Mouse (Mus musculus): ENCODE measurements around the gene Syt5.
A peak's percentile ranks its signal among the peaks of the same experiment; 100 is the strongest.

Gene Syt5

DNA sequence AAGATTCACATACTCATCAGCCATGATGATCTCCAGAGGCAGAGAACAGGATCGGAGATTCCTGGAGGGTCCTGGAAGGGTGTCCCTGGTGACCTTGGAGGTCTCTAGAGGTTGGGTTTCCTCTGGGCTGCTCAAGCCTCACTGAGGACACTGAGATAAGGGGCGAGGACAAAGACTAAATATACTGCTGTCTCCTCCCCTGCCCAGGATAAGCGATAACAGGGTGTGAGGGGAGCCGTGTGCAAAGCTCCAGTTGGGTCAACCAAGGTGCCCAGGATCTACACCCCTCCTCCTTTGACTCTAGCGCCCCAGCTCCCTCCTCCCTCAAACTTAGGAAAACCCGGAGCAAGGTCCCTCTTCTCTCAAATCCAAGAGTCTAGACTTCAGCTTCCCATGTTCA is 25.0 kb downstream of the Syt5 start:
- no peak for DNase-seq (ENCODE audit: low spot score)

DNA sequence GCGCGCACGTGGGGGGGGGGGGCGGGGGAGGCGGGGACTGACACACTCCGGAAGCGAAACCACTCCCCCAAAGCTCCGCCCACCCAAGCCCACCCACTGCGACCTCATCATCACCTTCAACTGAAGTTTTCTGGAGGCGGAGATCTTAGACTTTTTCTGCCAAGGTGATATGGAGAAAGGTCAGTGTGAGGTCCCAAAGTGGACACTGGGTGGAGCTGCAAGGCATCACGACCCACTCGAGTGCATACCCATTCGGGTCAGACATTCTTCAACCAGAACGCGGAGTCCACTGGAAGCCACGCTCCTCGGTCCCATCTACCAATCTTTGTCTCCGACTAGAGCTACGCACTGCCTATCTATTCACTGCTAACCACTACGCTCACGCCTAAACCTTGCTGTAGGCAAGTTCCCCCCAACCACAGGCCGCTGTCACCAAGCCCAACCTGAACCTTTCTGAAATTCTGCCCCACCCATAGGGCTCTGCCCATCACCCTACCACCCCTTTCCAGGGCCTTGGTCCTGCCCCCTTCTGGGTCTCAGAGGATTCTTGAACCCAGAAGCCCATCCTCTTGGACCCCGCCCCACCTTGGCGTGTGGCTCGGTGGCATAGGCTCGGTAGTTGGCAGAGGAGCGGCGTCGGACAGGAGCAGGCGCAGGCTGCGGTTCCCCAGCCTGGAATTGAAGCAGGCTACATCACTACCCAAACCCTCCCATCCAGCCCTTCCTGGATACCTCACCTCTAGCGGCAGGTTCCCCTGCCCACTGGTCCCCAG is 25.9 kb downstream of the Syt5 start:
- DNase-seq (ENCODE audit: low spot score), result no peak

DNA sequence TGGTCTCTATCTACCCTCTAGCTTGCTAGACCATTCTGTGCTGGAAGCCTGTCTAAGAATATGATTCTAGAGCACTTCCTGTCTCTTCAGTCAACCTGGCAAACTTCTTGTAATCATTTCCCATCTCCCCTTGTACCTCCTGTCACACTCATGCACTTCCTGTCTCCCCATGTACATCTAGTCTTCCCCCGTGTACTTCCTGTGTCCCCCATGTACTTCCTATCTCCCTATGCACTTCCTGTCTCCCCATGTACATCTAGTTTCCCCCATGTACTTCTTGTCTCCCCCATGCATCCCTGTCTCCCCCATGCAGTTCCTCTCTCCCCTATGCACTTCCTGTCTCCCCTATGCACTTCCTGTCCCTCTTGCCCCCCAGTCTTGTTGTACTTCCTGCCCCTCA is 28.9 kb downstream of the Syt5 start:
- no peak for DNase-seq (ENCODE audit: low spot score)

DNA sequence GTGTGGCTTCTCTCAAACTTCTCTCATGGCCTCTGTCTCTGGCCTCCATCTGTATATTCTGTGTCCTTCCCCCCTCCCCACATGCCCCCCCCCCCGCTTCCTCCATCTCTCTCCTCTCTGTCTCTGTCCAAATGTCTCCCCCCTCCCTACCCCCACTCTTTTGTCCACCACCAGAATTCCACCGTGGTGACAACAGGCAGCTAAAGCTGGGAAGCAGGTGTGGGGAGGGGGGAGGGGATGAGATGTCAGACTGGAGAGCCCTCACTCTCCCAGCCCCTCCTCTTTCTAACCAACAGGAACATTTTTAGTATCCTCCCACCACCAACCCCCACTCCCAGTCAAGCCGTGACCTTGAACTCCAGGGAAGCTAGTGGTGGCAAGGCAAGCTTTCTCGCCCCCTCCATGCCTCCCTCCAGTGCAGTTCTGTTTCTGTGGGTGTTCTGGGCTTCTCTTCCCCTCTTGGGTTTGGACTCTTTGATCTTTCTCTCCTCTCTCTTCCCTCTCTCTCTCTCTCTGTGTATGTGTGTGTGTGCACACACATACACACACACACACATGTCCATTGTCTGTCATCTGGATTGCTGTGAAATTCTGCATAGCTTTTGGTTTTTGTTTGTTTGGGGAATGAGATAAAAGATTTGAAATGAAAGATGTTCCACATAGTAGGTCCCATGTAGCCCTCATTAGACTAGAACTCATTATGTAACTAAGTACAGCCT is 30.9 kb downstream of the Syt5 start, which contains the start of gene Tnnt1:
TSS of gene Tnnt1 (minus strand) at position 51 of the 719 bp plus-strand sequence.
- DNase-seq (ENCODE audit: low spot score), result no peak

DNA sequence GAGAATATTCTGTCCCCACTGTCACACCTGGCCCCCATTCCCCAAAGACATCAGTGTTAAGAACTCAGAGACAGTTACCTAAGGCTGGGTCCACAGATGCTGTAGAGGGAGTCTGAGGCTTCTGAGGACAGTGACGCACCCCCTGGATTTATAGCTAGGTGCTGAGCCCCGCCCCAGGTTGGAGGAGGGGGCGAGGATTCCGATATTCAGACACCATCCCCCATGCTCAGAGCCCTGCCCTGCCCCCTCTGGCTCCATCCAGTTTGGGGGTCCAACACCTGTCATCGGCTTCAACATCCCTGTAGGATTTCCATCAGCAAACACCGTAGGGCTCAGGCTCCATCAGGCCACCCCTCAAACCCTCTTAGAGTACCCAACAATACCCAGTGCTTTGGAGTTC is 31.5 kb downstream of the Syt5 start:
- DNase-seq (ENCODE audit: low spot score), result no peak

DNA sequence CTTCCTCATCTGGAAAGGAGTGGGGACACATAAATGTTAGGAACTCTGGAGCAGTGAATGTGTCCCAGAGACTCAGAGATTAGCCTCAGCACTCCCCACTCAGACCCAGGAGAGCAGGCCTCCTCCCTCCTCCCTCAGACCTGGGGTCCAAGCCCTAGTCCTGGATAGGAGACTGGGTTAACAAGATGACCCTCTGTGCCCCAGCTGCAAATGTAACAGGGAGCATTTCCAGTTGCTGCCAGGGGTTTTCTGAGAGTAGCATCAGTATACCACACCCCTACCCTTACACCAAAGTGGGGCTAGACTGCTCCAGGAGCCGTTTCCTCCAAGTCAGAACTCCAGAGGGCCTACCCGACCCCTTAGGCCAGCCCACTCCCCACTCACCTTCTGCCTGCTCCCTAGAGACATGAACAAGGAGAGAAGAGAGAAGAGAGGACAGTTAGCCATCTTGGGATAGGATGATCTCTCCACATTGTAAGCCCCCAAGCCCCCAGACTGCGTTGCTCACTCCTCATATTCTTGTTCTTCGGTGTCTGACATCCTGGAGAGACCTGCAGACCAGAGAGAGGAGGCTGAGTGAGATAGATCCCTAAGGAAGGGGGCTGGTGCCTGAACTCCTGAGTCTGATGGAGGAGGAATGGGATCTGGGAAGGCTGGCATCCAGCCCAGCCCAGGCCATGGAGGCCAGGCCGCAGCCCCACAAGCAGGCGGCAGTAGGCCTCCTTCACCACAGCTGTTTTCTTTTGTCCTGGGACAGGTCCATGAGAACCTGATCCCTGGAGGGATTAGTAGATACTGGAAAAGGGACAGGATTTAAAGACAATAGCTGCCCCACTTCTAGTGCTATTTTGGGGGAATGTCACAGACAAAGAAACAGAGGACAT is 33.3 kb downstream of the Syt5 start:
- DNase-seq (ENCODE audit: low spot score), result no peak

DNA sequence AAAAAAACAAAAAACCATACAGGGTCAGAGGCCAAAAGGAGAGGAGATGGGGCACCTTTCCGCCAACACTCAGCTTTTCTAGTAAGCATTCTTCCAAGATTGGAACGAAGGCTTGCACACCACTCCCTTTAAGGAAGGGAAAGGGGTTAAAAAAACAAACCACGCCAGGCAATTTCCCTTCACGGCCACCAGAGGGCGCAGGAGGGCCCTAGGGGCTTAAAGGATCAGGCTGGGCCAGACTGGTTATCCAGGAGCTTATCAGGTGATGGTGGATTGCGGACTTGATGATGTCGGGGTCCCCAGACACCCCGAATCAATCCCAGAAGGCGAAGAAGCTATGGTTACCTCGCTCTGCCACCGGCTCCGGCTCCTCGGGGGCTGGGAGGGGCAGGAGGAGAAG is 34.1 kb downstream of the Syt5 start:
- peak; percentile 37 for DNase-seq (ENCODE audit: low spot score)

DNA sequence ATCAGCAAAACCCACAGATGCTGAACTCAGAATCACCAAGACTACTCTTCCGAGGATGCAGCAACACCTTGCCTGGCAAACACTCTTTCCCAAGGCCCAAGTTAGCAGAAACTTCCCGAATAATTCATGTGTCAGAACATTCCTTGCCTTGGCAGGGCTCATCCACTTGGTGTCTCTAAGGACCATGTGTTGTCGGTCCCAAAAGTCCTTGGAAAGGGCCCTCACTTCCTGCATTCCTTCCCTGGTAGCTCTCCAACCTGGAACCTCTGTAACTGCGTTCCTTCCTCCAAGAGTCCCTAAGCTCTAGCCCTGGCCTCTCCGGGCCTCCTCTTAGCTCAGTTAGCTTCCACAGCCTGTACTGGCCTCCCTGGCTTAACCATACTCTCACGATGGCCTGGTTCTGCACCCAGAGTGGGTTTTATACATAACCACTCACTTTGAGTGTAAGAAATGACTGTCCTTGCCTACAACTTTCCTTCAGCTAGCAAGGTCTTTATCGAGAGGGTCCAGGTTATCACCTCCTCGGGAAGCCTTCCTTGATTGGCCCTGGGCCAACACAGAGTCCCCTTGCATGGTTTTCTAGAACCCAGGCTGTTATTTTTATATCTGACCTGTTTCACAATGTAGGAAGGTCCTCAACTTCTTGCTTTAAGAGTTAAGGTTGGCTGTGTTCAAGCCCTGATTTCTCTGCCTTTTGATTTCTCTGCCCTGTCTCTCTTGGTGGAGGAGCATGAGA is 35.7 kb downstream of the Syt5 start:
- DNase-seq (ENCODE audit: low spot score), result no peak

DNA sequence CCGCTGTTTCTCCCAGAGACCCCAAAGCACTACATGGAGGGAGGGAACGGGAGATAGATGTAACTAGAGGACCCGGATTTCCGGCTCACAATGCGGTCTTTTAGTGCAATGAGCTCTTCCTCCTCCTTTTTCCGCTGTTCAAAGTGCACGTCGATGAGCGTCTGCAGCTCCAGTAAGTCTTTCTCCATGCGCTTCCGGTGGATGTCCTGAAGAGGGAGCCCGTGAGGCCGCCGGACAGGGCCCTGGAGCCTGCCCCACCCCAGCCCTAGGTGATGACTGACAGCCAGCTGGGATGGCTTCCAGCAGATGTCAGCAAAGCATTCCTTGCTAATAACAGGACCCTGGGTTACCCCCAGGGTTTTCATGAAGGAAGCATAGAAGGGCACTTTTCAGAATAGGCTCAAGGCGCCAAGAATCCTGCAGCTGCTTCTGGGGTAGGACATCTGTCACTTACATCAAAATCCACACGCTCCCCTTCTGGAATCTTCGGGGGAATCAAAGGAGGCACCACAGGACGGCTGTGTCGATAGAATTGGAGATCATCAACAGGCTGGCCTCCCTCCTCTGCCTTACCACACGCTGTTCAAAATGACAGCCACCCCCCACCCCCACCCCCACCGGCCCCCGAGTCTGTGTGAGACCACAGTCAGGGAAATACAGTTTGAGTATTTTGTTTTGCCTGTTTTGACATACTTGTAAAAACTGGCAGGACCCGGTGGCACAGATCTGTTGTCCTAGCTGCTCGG is 37.3 kb downstream of the Syt5 start:
- peak; percentile 54 for DNase-seq (ENCODE audit: low spot score)

DNA sequence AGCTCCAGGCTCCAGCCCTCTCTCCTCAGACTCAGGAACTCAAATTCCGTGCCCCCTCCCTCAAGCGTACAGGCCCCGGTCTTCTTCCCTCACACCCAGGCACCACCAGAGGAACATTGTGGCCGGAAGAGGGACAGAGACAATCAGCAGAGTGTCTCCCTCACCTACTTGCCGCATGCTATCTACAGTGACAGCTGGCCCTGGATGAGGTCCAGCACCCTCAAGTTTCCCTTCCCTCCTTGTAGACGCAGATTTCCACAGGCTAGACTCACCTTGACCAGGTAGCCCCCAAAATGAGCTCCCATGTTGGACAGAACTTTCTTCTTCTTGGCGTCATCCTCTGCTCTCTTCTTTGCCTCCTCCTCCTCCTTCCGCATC is 38.6 kb downstream of the Syt5 start:
- DNase-seq (ENCODE audit: low spot score), result no peak

DNA sequence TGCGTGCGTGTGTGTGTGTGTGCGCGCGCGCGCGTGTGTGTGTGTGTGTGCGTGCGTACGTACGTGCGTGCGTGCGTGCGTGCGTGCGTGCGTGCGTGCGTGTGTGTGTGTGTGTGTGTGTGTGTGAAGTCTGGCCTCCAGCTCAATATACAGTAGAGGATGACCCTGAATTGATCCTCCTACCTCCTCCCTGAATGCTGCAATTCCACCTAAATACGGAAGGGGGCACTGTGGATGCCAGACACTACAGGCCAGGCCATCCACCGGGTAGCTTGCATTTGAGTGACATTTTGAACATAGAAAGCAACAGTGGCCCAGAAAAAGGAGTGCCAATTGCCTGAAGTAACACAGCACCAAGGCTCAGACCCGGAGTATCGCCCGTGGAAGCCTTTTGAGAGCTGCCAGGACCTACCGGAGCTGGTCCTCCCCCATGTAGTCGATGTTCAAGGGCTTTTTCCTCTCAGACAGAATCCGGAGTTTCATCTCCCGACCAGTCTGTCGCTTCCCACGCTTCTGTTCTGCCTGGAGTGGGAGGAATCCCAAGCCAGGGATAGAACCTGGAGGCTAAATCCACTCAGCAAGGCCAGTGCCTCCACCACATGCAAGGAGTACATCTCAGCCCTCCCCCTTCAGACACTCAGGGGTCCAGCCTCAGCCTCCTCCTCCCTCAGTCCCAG is 39.1 kb downstream of the Syt5 start:
- no peak for DNase-seq (ENCODE audit: low spot score)

DNA sequence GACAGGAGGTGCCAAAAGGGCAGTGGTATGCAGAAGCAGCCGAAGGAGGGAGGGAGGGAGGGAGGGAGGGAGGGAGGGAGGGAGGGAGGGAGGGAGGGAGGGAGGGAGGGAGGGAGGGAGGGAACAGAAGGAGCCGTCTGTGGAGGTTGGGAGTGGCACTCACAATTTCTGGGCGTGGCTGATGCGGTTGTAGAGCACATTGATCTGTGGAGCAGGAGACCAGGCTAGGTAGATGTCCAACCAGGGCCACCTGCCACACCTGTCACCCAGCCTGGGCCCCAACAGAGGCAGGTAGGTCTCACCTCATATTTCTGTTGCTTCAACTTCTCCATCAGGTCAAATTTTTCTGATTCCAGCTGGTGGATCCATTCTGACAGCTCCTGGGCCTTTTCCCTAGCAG is 40.1 kb downstream of the Syt5 start:
- DNase-seq (ENCODE audit: low spot score), result no peak

DNA sequence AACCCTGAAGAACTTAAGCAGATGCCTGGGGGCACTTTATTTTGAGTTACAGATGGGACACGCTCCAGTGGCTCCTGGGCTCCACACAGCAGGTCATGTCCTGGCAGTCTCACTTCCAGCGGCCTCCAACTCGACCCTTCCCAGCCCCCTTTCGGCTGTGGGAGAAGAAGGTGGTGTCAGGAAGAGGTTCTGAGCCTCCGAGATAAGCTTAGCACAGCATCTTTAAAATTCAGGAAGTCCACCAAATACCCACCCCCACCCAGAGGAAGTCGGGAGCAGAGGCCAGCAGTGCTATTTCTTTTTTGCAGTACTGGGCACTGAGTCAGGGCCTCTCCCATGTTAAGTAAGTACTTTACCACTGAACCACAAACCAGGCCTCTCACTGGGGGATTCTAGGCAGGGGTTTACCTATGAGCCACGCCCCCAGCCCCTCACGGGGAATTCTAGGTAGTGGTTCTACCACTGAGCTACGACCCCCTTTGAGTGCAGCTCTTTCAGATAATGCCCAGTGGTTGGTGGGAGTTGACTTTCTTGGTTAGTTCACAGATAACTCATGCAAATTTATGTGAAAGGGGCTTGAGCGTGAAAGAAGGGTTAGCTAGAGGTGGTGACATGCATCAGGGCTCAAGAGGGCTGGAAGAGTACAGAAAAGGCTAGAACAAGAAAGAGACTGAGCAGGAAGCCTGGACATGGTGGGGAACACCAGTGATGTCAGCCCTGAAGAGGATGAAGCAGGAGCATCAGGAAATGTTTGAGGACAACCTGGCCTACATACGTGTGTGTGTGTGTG is 42.5 kb downstream of the Syt5 start:
- DNase-seq (ENCODE audit: low spot score), result no peak

DNA sequence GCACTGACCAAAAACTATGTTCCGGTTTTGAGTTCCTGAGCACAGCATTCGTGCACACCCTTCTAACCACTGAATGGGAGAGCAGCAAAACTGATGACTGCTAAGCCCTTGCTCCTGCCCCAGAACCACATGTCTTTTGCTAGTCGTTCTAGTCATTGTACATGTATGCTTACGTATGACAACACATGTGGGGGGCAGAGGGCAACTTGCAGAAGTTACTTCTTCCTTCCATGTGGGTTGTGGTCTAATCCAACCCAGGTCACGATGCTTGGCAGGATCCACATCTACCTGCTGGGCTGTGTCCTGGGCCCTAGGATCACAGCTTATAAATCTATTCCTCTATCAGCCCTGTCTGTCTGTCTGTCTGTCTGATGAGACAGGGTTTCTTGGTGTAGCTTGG is 43.5 kb downstream of the Syt5 start:
- no peak for DNase-seq (ENCODE audit: low spot score)

DNA sequence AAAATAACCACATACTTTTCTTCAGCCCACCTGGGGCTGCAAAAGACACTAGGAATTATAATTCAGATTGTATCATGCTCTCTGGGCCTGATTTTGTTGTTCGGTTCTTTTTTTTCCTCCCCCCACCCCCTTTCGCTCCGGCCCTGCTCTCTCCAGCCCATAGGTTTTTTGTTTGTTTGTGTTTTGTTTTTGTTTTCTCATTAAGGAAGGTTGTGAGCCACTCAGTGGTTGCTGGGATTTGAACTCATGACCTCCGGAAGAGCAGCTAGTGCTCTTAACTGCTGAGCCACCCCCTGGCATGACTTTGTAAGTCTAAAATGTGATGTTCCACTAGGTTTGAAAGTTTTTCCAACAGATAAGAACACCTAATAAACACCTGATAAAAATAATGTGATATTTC is 44.2 kb downstream of the Syt5 start:
- no peak for DNase-seq (ENCODE audit: low spot score)

DNA sequence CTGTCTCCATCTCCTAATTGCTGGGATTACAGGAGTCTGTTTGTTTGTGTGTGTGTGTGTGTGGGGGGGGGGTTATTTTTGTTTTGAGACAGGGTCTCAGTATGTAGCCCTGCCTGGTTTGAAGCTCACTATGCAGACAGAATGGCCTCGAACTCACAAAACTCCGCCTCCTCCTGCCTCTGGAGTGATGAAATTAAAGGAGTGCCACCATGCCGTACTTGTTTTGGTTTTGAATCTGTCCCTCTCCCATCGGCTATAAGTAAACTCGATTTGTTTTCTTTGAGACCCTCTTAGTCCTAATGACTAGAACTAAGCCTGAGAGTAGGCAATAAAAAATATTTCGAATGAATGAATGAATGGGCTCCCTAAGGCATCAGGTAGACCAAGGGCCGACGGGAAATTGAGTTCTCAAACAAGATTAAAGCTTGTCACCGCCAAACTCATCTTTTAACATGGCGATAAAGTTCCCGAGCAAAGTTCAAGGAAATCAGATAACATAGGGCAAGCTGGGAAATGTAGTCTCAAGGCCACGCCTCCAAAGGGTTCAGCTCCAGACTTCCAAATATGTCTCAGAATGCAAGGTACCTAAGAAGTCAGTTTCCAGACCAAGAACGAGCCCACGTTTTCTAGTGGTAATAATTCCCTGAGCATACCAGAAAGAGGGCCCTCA is 44.8 kb downstream of the Syt5 start:
- no peak for DNase-seq (ENCODE audit: low spot score)

DNA sequence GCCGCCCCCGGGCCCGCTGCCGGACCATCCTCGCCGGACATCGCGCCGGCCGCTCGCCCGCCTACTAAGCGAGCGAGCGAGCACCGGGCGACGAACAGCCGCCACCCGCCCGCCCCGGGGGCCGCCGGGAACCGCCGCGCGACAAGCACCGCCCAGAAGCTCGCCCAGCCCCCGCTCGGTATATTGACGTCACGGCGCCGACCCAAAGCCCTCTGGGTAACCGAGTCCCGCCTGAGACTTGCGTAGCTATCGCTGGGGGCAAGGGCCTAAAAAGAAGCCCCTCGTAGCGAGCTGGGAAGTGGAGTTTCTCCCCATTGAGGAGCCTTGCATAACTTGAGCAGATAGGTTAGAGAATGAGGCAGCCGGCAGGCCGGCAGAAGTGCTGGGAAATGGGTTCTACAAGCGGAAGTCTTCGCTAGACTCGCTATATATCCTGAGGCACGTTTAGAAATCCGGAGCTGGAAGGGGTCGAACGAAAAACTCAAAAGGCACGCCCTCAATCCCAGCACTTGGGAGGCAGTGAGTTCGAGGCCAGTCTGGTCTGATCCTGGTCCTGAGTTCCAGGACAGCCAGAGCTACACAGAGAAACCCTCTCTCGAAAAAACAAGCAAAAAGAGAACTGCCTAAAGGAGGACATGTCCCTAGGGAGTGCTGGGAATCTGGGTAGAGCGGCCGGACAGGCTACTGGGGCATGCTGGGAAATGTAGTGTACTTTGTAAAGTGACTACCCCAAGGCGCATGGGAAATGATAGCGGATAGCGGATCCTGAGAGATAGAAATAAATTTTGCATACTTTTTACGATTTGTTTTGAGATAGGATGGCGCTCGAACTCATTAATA is 45.6 kb downstream of the Syt5 start, which contains the start of gene Ppp1r12c:
TSS of gene Ppp1r12c (minus strand) at position 123 of the 840 bp plus-strand sequence.
- peak; percentile 91 for DNase-seq (ENCODE audit: low spot score)

DNA sequence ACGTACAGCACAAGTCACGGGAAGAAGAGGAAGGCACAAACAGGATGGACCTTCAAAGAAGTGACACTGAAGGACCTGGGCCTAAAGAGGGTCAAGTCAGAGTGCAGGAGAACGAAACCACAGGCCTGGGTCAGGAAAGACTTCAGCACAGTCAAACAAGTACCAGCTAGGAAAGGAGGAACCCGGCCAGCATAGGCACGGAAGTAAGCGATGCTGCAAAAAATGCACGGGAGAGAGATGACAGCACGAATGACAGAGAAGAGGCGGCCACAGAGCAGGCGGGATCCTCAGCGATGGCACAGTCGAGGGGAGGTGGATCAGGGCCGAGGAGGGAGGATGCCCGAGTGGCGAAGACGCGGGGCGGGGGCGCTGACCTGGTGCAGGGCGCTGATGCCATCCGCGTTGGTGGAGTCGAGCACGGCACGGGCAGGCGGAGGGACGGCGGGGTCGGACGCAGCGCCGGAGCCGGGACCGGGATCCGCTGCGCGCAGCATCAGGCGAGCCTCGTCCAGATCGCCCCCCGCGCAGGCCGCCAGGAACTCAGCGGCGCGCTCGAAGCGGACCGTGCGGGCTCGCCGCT is 46.4 kb downstream of the Syt5 start:
- DNase-seq (ENCODE audit: low spot score), result peak; percentile 51
